Mouse (Mus musculus): Measurements from ENCODE around the gene Ubl3.

GRCm38 (mm10) chr5:148554701-148555100 is 2.1 kb upstream of the Ubl3 start:
- TF ChIP-seq POLR2A (IDR thresholded peaks at IDR 0.05; ENCODE audit: low read depth, low read length) (no peak), CTCF (IDR thresholded peaks at IDR 0.05; ENCODE audit: borderline replicate concordance, insufficient read depth, low read length) (no peak)

Measured in embryonic fibroblast, embryonic 13.5 days (primary cell).